Mouse (Mus musculus): ENCODE data around the gene Trpm8.

Trpm8 gene

DNA sequence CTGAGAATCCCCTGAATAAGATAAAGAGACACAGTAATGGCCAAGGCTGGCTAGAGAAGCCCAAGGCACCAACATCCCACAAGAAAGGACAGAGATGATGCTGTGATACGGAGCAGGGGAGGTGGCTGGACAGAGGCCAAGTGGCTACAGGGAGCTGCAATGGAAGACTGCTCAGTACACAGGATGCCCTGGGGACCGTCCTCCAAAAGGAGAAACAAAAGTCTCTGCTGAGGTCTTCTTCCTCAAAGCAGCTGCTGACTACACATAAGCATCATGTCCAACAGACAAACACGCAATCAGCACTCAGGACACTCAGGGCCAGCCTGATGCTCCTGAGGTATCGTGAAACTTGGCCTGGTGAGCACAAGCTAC is 12.6 kb upstream of the Trpm8 start:
- DNase-seq (ENCODE audit: low spot score) = peak; percentile 87

GRCm38 (mm10) chr1:88266123-88266522 is 11.3 kb upstream of the Trpm8 start:
- DNase-seq (ENCODE audit: low spot score) = no peak

- no peak for DNase-seq (ENCODE audit: low spot score)
These were observed 10.0 kb upstream of the Trpm8 start for GRCm38 (mm10) chr1:88267489-88267888.

- no peak for DNase-seq (ENCODE audit: low spot score)
These were observed 9.4 kb upstream of the Trpm8 start for GRCm38 (mm10) chr1:88268070-88268469.

DNA sequence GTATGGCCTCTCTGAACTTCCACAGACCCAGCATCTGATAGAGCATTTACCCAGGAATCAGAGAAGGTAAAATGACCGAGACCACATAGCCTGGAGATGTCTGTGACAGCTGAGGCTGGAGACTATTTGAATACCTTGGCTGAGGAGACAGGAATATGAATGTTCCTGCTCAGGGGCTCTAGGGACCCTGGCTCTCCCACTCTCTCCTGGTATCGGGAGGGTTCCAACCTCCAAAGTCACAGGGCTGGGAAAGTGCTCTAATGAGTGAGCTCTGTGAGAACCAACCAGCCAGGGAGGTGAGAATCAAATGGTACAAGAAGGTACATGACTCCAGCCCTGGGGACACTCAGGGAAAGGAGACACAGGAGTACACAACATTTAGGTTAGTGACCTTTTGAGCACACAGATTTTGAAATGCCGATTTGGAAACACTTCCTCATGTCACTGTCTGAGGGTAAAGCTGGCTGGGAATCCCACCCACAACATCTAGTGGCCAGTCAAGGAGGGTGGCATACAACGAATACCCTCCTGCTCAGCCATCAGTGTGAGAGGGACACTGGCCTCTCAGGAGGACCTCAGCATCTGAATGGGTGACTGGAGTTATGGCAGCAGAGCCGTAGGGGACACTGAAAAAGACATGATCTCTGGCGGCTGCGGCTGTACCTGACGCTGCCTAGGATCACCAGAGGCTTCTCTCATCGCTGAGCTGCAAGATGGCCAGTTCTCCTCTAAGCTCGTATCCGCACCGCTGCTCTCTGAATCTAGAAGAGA is 7.7 kb upstream of the Trpm8 start:
- no peak for DNase-seq (ENCODE audit: low spot score)

DNA sequence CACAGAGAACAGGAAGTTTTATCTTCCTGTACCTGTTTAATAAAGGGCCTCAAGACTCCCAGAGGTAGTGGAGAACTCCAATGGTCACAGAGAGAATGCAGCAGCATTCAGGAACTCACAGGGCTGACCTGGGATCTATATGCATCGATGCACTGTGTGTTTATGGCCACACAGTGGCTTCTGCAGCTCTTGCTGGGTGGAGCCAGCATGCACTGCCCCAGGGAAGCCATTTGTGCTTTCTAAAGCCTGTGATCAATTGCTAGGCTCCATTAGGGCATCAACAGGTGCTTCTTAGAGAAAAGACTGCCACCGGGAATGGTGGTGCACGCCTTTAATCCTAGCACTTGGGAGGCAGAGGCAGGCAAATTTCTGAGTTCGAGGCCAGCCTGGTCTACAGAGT is 4.6 kb upstream of the Trpm8 start:
- DNase-seq (ENCODE audit: low spot score) = no peak

GRCm38 (mm10) chr1:88273326-88273725 is 4.1 kb upstream of the Trpm8 start:
- DNase-seq (ENCODE audit: low spot score) = no peak

DNA sequence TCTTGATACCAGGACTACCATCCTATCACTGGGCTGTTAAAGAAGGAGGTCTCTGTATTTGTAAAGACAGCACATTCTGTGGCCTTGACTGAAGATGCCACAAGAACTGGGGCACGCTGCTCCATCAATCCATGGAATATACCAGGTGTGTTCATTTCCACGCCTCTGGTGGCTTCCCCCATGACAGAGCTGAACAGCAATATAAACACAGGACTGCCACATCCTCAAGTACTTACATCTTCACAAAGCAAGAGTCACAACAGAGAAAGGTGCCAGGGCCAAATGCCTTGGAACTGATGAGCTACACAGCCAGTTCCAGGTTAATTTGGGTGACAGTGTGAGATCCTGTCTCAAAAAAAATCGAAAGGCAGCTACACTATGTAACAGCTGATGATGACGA is 3.6 kb upstream of the Trpm8 start:
- DNase-seq (ENCODE audit: low spot score) = no peak

DNA sequence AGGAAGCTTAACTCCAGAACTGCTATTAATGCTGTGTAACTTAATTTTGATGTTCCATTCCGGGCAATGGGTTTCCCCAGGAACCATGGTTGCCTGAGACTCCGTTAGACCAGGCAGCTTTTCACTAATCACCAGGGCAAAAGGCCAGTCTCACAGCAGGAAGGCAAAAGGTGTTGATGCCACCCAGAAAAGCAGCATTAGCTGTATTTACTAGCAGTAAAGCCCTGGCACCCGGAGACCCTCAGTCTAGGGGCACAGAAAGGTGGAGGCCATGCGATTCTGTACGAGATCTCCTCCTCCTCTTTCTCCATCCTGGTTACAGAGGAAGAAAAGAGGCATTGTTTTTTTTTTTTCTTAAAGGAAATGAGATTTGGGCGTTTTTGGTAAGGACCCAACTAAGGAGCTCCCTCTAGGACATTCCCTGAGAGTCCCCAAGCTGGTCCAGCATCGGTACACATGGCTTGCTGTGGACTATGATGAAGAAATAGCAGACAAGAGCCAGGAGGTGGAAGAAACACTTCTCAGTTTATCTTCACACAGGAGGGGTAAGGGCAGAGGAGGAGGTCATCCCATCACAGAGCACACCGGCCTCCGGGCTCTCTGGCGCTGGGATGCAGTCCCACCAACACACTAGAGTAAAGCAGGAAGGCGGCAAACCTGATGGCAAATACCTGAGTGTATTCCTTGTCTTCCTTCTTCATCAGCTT is 2.9 kb upstream of the Trpm8 start:
- no peak for DNase-seq (ENCODE audit: low spot score)

GRCm38 (mm10) chr1:88275078-88275680 is 2.3 kb upstream of the Trpm8 start:
- DNase-seq (ENCODE audit: low spot score) = no peak

DNA sequence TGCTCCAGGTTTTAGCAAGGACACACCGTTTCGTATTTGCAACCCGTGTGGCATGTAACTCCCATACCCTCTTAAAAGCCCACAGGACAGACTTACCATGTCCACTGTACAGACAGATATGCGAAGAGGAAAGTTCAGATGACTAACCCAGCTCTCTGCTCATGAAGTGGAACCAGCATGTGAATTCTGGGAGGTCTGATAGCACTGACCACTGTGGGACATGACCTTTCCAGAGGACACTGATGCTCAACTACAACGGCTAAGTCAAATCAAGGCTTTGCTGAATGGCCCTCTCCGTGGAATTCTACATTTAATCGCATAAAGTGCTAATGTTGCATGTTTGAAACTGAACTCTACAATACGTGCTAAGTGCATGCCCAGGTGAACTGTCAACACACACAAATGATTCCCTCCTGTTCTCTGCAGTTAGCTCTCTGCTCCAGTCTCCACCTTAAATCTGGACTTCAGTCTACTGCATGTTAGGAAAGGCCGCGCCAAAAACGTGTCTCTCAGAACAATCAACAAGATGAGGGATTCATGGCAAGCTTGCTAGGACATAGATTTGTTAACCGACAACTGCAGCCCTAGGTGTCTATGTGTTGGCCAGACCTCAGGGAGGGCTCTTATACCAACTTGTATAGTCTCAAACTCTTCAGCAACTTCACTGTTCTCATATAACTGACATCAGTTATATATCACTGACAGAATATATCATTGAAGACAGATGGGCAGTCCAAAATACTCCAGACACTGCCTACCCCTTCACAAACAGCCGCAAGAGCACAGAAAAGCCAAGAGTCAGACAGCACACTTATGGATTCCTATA is 1.6 kb upstream of the Trpm8 start:
- no peak for DNase-seq (ENCODE audit: low spot score)

DNA sequence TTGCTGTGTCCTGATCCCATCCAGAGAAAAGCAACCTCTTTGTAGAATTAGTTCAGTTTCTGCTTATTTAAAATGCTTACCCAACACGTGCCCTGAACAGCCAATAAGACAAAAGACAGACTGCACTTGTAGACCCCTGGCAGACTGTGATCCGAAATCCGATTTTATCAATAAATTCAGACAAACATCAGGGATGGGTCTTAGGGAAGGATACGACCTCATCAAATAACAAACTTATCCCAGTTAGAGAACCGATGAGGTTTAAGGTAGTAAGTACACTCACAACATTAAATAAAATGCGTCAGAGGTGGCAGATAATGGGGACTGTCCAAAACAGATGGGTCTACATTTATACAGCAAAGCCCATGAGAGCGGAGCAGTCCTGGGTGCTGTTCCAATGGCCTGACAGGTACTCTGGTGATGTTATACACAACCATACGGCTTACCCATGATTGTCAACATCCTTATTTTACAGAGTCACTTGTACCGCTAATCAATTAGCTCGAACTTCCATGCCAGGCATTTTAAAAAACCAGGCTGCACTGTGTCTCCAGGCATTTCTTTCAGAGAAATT is 850 bp upstream of the Trpm8 start:
- DNase-seq (ENCODE audit: low spot score) = no peak

DNA sequence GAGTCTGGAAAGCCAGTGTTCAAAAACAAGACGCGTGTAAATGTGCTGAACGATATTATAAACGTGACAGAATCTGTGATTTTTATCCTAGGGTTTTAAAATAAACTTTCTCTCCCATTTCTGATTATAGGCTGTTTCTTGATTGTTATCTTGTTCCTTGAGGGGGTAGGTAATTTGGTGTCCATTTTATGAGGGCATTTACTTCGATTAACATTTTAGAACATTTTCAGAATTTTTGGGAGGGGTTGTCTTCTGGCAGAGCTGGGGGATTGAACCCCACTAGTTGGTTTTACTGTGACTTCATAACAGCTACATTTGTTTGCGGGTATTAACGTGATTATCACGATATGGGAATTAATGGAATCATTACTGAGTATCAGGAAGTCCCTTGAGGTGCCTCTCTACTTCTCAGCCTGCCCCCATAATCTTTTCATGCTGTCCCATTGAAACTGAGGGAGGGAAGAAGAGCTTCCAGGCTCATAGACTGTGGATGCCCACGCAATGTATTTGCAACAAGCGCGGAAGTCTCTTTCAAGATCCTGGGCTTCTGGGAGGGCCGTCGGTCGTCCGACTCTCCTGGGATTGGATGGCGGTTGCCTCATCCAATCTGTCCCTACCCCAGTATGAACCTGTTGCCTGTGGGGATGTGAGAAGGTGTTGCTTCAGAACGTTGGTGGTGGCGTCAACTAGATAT is 504 bp downstream of the Trpm8 start:
- DNase-seq (ENCODE audit: low spot score) = peak; percentile 91

DNA sequence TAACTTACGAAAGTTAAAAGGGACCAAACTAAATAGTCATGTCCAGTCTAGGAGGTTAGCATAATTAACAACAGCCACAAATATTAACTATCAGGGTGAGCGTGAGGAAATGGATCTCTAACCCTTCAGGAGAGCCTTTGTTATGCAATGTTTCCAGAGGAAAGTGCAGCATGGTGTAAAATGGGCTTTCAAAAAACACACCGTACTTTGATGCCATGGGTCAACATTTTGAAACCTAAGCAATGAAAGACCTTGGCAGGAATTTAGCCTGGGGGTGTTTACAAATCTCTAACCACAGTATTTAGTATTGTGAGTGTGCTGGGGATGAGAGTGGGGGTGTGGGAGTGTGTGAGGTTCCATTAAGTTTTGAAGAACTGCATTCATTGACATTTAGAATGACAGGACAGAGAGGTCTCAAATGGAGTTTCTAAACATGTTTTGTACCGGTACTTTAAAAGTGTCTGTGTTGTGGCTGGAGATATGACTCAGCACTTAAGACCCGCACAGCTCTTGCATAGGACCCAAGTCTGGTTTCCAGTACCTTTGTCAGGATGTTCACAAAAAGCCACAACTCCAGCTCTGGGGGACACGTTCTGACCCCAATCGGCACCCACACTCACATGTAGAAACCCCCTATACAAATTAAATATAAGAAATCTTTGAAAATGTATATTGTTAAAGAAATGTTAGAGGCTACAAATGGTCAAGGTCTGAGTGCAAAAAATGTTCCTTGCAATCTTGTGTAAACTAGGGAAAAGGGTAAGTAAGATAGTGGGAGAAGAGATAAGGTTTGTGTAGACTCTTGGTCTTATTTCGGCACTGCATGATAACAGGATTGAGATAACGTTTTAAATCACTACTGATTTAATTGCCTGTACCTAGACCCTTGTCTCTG is 1.9 kb downstream of the Trpm8 start:
- no peak for DNase-seq (ENCODE audit: low spot score)

- DNase-seq (ENCODE audit: low spot score) = no peak
These were observed 2.7 kb downstream of the Trpm8 start for GRCm38 (mm10) chr1:88280006-88280690.

DNA sequence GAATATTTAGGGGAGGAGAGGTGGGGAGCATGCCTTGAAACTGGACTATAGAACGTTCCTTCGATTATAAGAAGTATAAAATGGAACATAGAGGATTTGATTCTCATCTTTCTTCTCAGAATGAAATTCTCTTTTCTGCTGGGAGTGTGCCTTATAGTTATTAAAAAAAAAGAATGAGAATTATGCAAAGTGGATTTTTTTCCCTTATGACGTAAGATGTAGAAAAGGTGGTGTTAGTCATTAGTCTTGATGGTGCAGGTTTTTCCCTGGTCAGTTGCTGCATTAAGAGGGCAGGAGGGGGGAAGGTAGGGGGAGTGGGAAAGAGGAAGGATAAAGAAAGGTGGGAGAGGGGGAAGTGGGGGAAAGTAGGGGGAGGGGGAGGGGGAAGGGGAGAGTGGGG is 4.8 kb downstream of the Trpm8 start:
- no peak for DNase-seq (ENCODE audit: low spot score)

GRCm38 (mm10) chr1:88283376-88284227 is 6.1 kb downstream of the Trpm8 start:
- DNase-seq (ENCODE audit: low spot score) = no peak

- DNase-seq (ENCODE audit: low spot score) = no peak
These were observed 6.9 kb downstream of the Trpm8 start for GRCm38 (mm10) chr1:88284228-88284945.
